Mouse (Mus musculus) right cerebral cortex, postnatal 10 days (tissue): ENCODE data around the gene Rftn1.

Experiments
- DNase-seq, 2 experiments: peaks; one replicate each; pipeline ENCODE4 v3.0.0; 2021; ENCODE audit warnings: low spot score in 2 of 2

Gene Rftn1

GRCm38 (mm10) chr17:50066822-50067713, 123.4 kb downstream of the Rftn1 start:
- no peak for DNase-seq

GRCm38 (mm10) chr17:50063832-50064627, 126.4 kb downstream of the Rftn1 start:
- no peak for DNase-seq

GRCm38 (mm10) chr17:50062649-50063048, 127.8 kb downstream of the Rftn1 start:
- DNase-seq = no peak

- no peak for DNase-seq
Observed at GRCm38 (mm10) chr17:50061446-50061845, 129.0 kb downstream of the Rftn1 start.

- no peak for DNase-seq
Observed at GRCm38 (mm10) chr17:50060220-50060619, 130.3 kb downstream of the Rftn1 start.

GRCm38 (mm10) chr17:50059417-50059816, 131.1 kb downstream of the Rftn1 start:
- DNase-seq = no peak

- DNase-seq = peak in 1 of 2 experiments; percentile 54
Observed at GRCm38 (mm10) chr17:50055154-50055756, 135.2 kb downstream of the Rftn1 start.

GRCm38 (mm10) chr17:50054586-50054985, 135.9 kb downstream of the Rftn1 start:
- DNase-seq = no peak

- no peak for DNase-seq
Observed at GRCm38 (mm10) chr17:50053961-50054360, 136.5 kb downstream of the Rftn1 start.

GRCm38 (mm10) chr17:50052741-50053468, 137.6 kb downstream of the Rftn1 start:
- DNase-seq = no peak

- DNase-seq = no peak
Observed at GRCm38 (mm10) chr17:50050456-50050855, 140.0 kb downstream of the Rftn1 start.

- no peak for DNase-seq
Observed at GRCm38 (mm10) chr17:50048209-50048608, 142.3 kb downstream of the Rftn1 start.

GRCm38 (mm10) chr17:50047182-50047581, 143.3 kb downstream of the Rftn1 start:
- no peak for DNase-seq

- no peak for DNase-seq
Observed at GRCm38 (mm10) chr17:50040727-50041410, 149.6 kb downstream of the Rftn1 start.

- no peak for DNase-seq
Observed at GRCm38 (mm10) chr17:50037882-50038665, 152.4 kb downstream of the Rftn1 start.

GRCm38 (mm10) chr17:50037416-50037815, 153.1 kb downstream of the Rftn1 start:
- no peak for DNase-seq

GRCm38 (mm10) chr17:50036751-50037385, 153.6 kb downstream of the Rftn1 start:
- no peak for DNase-seq

- no peak for DNase-seq
Observed at GRCm38 (mm10) chr17:50033698-50034097, 156.8 kb downstream of the Rftn1 start.
